Mouse (Mus musculus) E14TG2a.4 (cell line): Measurements from ENCODE around the gene Snhg11.

Source experiments
- H3K27me3 ChIP-seq: 2 replicates; pipeline ENCODE4 v1.6.1; 2014; ENCODE audit warnings: low read length, control low read depth; ENCODE audit not compliant: insufficient read depth
- H3K36me3 ChIP-seq: 2 replicates; pipeline ENCODE4 v1.6.1; 2014; ENCODE audit warnings: low read length, control low read depth; ENCODE audit not compliant: insufficient read depth
- H3K4me1 ChIP-seq: replicated peaks from 2 replicates; pipeline ENCODE4 v1.6.1; 2014; ENCODE audit warnings: low read depth, low read length, control low read depth
- H3K4me3 ChIP-seq: replicated peaks from 2 replicates; pipeline ENCODE4 v1.5.1; 2014; ENCODE audit warnings: mild to moderate bottlenecking, low read length
- H3K9me3 ChIP-seq: 2 replicates; pipeline ENCODE4 v1.6.1; 2014; ENCODE audit warnings: low read length, control low read depth
- CTCF ChIP-seq: conservative IDR thresholded peaks from 2 replicates; pipeline ENCODE4 v1.5.1; 2014; ENCODE audit warnings: low read length
- NANOG ChIP-seq: IDR thresholded peaks from 2 replicates; pipeline ENCODE4 v1.6.1; 2014; ENCODE audit warnings: borderline replicate concordance, low read length, mixed read lengths
- POU5F1 ChIP-seq: IDR thresholded peaks from 2 replicates; pipeline ENCODE4 v1.6.1; 2014; ENCODE audit warnings: low read length, borderline replicate concordance

Snhg11 gene

DNA sequence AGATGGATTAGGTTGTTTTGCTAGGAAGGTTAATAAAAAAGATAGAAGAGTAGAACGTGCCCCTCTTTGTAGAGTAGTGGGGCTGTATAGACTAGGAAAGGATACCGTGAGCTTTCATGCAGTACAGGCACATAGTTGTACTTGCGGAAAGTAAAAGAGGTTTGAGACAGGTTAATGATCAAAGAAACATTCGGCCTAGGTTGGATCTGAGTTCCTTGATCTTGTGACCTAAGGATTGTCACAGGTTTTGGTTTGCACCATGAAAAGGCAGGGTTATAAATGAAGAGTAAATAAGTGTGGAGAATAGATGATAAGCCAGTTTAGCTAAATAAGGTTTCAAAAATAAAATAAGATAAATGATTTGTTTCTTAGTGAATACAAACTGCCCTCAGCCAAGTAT is 11.3 kb upstream of the Snhg11 start:
- peaks cover 18% of the 10 kb centered on the region for H3K36me3 ChIP-seq
- no peaks in the 10 kb centered on the region; the same call in 1 of the 2 replicates for H3K27me3 ChIP-seq
- no peak overlapping the region for H3K4me3 ChIP-seq
- TF ChIP-seq CTCF: no peak
- H3K9me3 ChIP-seq: no peaks in the 10 kb centered on the region
- peaks cover 18% of the 10 kb centered on the region for H3K4me1 ChIP-seq

DNA sequence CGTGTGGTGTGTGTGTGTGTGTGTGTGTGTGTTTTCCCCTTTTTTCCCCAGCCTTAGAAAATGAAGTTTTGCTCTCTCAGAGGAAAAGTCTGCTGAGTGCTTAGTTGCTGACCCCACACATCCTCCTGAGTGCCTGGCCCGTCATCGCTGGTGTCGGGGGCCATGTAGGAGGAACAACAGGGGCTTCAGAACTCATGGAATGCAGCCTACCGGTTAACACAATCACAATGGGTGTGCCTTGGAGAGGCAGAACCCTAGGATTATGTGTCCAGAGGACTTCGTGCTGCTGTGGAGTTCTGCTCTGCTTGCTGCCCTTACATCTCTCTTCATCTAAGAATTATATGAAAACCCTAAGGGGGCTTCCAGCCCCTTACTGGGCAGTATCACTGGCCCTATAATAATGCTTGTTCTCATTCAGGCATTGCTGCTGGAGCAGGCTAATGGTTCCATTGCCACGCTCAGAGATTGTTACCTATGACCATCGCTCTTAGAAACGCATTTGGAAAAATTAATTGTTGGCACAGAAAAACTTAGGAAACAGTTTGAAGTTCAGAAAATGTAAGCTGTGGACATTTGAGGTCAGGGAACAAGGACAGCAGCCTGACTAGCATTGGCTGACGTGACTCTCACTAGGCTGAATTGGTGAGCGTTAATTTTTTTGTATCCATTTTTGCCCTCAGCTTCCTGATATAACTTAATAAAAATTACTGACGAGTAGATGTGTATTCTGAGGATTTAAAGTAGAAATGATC is 10.2 kb upstream of the Snhg11 start:
- peaks cover 18% of the 10 kb centered on the region for H3K4me1 ChIP-seq
- no peak overlapping the region for H3K4me3 ChIP-seq
- peaks cover 7% of the 10 kb centered on the region for H3K36me3 ChIP-seq
- no peaks in the 10 kb centered on the region for H3K9me3 ChIP-seq
- H3K27me3 ChIP-seq: no peaks in the 10 kb centered on the region; the same call in 1 of the 2 replicates
- TF ChIP-seq NANOG: no peak
- TF ChIP-seq POU5F1: no peak
- TF ChIP-seq CTCF: no peak

DNA sequence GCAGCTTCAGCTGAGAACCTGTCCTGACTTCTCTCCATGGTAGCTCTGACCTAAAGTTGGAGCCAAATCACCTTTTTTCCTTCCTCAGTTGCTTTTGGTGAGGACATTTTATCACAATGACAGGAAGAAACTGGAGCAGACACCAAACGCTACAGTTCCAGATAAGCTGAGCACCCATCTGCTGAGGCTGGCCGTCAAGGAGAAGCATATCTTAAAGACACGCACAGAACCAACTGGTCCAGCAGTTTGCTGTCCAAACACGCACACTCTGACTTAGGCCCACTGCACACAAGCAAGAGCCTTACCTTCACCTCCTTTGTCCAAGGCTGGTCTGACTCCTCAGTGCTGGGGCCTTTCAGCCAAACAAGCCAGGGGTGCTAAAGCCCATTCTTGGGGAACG is 7.8 kb upstream of the Snhg11 start:
- Histone ChIP-seq H3K36me3 (no peaks in the 10 kb centered on the region), H3K9me3 (no peaks in the 10 kb centered on the region), H3K27me3 (peaks cover under 1% of the 10 kb centered on the region; the same call in 1 of the 2 replicates), H3K4me3 (no peak overlapping the region), H3K4me1 (peaks cover 24% of the 10 kb centered on the region)
- TF ChIP-seq CTCF (no peak), NANOG (no peak)

DNA sequence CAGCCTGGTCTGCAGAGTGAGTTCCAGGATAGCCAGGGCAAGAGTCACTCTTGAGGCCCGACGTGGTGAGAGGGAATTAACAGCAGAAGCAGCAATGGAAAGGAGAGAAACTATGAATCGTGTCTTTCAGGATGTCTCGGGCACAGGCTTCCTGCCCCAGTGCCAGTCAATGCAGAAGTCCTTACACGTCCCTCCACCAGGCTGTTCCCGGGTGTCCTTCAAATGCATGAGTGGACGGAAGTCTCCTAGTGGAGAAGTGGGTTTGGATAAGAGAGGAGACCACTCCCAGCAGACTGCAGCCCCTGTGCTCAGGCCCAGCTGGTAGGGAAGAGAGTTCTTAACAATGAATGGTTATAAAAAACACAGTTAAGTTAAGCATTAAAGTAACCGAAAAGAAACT is 7.1 kb upstream of the Snhg11 start:
- Histone ChIP-seq H3K27me3 (peaks cover 7% of the 10 kb centered on the region), H3K9me3 (no peaks in the 10 kb centered on the region), H3K4me1 (peaks cover 24% of the 10 kb centered on the region), H3K36me3 (no peaks in the 10 kb centered on the region), H3K4me3 (no peak overlapping the region)
- TF ChIP-seq POU5F1: no peak
- no peak for TF ChIP-seq NANOG
- no peak for TF ChIP-seq CTCF

DNA sequence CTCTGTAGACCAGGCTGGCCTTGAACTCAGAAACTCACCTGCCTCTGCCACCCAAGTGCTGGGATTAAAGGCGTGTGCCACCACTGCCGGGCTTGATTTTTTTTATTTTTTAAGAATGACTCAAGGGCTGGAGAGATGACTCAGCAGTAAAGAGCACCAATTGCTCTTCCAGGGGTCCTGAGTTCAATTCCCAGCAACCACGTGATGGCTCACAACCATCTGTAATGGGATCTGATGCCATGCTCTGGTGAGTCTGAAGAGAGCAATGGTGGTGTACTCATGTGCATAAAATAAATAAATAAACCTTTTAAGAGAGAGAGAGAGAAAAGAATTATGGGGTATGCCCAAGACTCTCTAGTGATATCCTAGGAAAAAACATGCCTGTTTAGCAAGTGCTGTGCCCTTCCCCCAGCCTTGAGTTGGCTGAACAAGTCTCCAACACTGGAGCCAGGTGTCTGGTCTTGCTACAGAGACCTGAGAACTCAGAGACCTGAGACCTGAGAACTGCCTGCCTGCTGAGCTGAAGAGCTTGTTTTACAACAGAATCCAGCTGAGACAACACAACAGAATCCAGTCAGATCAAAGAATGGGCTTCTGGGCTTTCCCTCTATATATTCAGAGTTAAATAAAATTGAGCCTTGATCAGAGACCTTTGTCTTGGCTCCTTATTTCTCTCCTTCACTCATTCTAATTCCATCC is 5.8 kb upstream of the Snhg11 start:
- 0 out of 2 replicates have a peak overlapping the region, but pooled peaks have one; percentile 20 for H3K4me3 ChIP-seq
- TF ChIP-seq CTCF (no peak), POU5F1 (no peak), NANOG (no peak)
- H3K27me3 ChIP-seq: peaks cover 20% of the 10 kb centered on the region
- H3K4me1 ChIP-seq: peaks cover 24% of the 10 kb centered on the region
- H3K9me3 ChIP-seq: no peaks in the 10 kb centered on the region
- no peaks in the 10 kb centered on the region for H3K36me3 ChIP-seq

DNA sequence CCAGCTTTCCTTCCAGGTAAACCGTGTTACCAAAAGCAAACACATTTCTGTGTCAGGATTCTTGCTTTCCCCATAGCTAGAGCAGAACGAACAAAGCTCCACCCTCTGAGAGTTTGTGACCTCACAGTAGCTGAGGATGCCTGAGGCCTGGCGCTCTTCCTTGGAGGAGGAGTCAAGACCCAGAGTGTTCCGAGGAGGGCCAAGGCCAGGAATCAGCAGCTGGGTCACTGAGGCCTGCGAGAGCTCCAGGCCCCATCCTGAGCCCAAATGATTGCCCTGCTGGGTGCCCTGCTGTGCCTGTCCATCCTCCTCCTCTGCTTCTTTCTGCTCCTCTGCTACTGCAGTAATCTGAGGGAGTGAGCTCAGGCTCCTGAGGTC is 5.3 kb upstream of the Snhg11 start:
- Histone ChIP-seq H3K9me3 (no peaks in the 10 kb centered on the region), H3K4me3 (0 out of 2 replicates have a peak overlapping the region, but pooled peaks have one; percentile 20), H3K4me1 (peaks cover 27% of the 10 kb centered on the region), H3K36me3 (no peaks in the 10 kb centered on the region), H3K27me3 (peaks cover 22% of the 10 kb centered on the region)
- no peak for TF ChIP-seq POU5F1
- TF ChIP-seq CTCF: no peak
- no peak for TF ChIP-seq NANOG

DNA sequence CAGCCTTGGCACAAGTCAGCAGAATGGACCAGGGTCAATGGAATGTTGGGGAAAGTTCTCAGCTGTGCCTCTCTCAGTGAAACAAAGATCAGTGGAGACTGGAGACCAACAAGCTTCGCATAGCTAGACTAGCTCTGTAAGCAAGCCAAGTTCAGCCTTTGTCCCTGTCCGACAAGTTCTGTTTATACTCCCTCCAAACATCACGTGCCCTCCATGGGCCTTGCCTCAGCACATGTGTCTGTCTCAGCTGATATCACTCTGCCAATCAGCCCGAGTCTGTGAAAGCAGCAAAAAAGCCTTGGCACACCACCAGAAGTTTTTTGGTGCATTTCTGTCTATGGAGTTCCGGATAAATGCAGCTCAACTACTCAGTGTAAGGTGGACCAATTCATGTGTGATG is 2.4 kb upstream of the Snhg11 start:
- Histone ChIP-seq H3K9me3 (no peaks in the 10 kb centered on the region), H3K36me3 (peaks cover 7% of the 10 kb centered on the region), H3K4me3 (no peak overlapping the region), H3K4me1 (peaks cover 53% of the 10 kb centered on the region), H3K27me3 (peaks cover 36% of the 10 kb centered on the region)
- TF ChIP-seq NANOG: no peak
- no peak for TF ChIP-seq CTCF
- TF ChIP-seq POU5F1: no peak

DNA sequence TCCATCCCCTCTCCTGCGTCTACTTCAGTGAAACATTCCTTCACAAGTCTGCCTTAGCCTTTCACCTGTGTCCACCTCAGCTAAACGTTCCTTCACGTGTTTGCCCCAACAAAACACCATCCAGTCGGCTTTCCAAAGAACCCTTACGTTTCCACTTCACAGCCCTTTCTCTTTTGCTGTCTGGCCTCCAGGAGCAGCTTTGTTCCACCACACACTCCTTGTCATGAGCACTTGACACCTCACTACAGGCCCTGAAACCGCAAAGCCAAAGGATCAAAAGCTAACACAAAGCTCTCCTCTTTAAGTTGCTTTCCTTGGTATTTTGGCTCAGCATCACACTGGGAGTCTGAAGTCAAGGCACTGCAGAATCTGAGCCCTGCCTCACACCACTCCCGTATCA is 1.9 kb upstream of the Snhg11 start:
- H3K36me3 ChIP-seq: peaks cover 12% of the 10 kb centered on the region
- peaks cover 36% of the 10 kb centered on the region for H3K27me3 ChIP-seq
- no peaks in the 10 kb centered on the region for H3K9me3 ChIP-seq
- no peak overlapping the region for H3K4me3 ChIP-seq
- TF ChIP-seq NANOG: no peak
- TF ChIP-seq POU5F1: no peak
- no peak for TF ChIP-seq CTCF
- H3K4me1 ChIP-seq: peaks cover 53% of the 10 kb centered on the region
